Mouse (Mus musculus): ENCODE data around the gene Pcsk5. TPM values are rescaled to one million over a fixed set of nuclear protein-coding genes. Genes with fewer than 3 reads are reported as not detected.

Pcsk5 gene
- total RNA-seq, 2 experiments from 2014 or later: 1.9 to 4.0 TPM

- intact Hi-C loops (cut with DNase I): loop anchor here (10.0 kb wide), 2 partner anchors 191 to 361 kb away; no protein-coding TSS in a partner anchor
- Histone ChIP-seq H3K27ac (peak overlapping the region; percentile 89), H3K4me3 (peak overlapping the region; percentile 93)
- peak; percentile 50 for DNase-seq
- peak; percentile 41; the same call in 1 of the 2 replicates for TF ChIP-seq CTCF (IDR thresholded peaks at IDR 0.05)
Measured at GRCm38 (mm10) chr19:17835681-17836565, 1.5 kb downstream of the Pcsk5 start.

DNA sequence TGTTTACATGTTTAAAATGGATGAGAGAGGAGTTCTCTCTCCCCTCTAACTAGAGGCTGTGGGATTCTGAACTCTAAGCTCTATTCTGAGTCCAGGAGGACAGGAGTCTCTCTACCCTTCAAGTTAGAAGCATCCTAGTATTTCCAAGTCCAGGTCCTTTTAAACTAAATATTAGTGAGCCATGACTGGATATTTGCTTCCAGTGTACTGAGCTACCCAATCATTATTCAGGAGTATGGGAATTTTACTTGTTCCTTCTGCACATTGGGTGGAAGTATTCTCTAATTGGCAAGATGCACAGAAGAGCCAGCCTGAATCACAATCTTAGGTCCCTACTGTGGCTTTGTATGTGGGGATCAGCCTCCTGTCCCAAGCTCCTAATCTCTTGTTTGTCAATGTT lies 2.5 kb downstream of the Pcsk5 start:
- no peak for DNase-seq
- intact Hi-C loops (cut with DNase I): loop anchor here (10.0 kb wide), 2 partner anchors 190 to 360 kb away; no protein-coding TSS in a partner anchor
- Histone ChIP-seq H3K27ac (no peak overlapping the region), H3K4me3 (peak overlapping the region; percentile 93)
- no peak for TF ChIP-seq CTCF (IDR thresholded peaks at IDR 0.05)

DNA sequence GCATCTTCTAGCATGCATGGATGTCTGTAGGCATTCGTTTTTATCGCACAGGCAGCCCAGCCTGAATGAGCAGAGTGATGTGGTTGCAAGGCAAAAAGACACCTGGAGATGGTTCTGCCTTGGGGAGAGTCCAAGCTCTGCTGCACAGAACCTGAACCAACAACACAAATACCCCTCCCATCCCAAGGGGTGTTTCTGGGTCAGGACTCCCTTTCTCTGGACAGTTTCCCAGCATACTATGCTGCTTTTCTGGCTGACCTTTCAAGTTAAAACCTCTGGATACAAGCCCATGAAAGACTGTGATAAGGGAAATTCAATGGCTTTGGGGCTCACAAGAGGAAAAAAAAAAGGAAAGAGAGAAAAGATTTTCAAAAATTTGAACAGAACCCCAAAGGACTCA lies 6.1 kb downstream of the Pcsk5 start:
- intact Hi-C loops (cut with DNase I): loop anchor here (10.0 kb wide), 2 partner anchors 187 to 357 kb away; no protein-coding TSS in a partner anchor
- no peak overlapping the region for H3K4me3 ChIP-seq
- TF ChIP-seq CTCF (IDR thresholded peaks at IDR 0.05): no peak
- no peak overlapping the region for H3K27ac ChIP-seq
- peak; percentile 28 for DNase-seq

- DNase-seq: no peak
- H3K4me3 ChIP-seq: no peak overlapping the region
- TF ChIP-seq CTCF (IDR thresholded peaks at IDR 0.05): no peak
- no peak overlapping the region for H3K27ac ChIP-seq
- intact Hi-C loops (cut with DNase I): no loop called here
Measured at GRCm38 (mm10) chr19:17828414-17828813, 9.0 kb downstream of the Pcsk5 start.

DNA sequence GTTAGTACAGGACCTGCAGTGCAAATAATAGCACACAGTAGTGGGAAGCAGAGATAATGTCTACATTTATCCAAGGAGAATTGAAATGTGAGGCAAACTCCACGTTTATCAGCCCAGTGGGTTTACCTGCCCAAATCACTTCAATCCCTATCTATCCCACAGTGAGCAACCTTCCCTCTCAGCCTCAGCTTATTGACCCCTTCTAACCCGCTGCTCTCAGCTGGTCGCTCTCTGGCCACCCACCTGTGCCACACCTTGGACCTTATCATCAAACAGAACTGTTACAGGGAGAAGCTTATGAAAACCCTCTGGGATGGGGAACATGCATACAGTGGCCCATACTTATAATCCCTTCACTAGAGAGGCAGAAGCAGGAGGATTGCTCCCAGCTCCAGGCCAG lies 10.7 kb downstream of the Pcsk5 start:
- TF ChIP-seq CTCF (IDR thresholded peaks at IDR 0.05): no peak
- no peak for DNase-seq
- intact Hi-C loops (cut with DNase I): no loop called here
- Histone ChIP-seq H3K27ac (no peak overlapping the region), H3K4me3 (no peak overlapping the region)

GRCm38 (mm10) chr19:17820046-17820445 lies 17.4 kb downstream of the Pcsk5 start:
- TF ChIP-seq CTCF (IDR thresholded peaks at IDR 0.05): no peak
- intact Hi-C loops (cut with DNase I): no loop called here
- Histone ChIP-seq H3K4me3 (no peak overlapping the region), H3K27ac (no peak overlapping the region)
- no peak for DNase-seq

DNA sequence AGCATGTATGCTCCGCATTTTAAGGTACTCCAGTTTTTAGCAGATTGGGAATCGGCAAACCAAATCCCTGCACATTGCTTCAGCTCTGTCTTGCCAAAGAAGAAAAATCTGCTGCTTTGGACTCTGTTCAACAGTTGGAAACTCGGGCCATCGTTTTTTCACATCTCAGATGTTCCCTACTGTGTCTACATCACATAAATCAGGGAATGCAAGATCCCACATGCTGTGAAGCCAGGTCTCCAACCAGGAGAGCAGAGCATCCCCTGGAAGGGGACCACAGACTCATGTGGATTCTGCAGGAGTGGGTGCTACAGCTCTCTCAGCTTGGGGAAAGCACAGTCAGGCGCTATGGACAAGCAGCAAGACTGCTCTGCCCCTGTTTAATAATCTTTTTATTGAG lies 18.4 kb downstream of the Pcsk5 start:
- Histone ChIP-seq H3K27ac (no peak overlapping the region), H3K4me3 (no peak overlapping the region)
- intact Hi-C loops (cut with DNase I): no loop called here
- no peak for TF ChIP-seq CTCF (IDR thresholded peaks at IDR 0.05)
- DNase-seq: no peak

DNA sequence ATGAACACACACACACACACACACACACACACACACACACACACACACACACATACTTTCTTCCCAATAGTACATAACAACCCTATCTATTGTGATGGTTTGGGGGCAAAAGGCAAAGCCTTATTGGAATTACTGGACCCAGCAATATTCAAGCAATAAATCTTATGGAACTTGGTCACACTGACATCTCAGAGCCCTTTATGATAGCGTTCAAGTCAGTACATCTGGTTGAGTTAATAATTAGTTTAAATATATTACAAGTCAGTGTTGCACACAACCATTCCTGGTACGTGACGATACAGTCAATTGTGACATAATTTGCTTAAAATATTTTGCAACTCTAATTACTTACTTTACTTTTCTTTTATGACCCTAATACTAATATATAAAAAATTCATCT lies 22.4 kb downstream of the Pcsk5 start:
- intact Hi-C loops (cut with DNase I): no loop called here
- DNase-seq: no peak
- no peak for TF ChIP-seq CTCF (IDR thresholded peaks at IDR 0.05)
- no peak overlapping the region for H3K4me3 ChIP-seq
- H3K27ac ChIP-seq: no peak overlapping the region

DNA sequence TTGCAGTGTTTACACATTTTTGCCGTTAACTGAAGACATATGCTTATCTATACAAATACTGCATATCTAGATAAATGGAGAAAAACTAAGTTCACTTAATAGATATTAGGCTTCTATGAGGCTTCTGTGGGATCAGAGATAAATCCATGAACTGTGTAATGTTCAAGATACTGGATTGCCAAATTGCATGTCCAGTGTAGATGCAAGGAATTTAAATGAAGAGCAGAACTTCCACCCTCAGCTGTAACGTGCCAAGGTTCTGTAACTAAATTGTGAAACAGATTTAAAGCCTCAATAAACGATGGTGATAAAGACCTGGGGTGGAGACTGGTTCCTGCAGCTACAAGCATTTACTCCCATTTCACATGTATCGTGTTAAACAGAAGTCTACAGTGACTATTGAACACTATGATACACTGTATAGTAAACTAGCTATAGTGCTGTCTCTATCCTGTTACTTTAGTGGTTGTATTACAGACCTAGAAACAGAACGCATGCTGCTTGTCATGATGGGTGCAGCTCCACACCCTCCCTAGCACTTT lies 23.9 kb downstream of the Pcsk5 start:
- no peak overlapping the region for H3K4me3 ChIP-seq

GRCm38 (mm10) chr19:17812661-17813060 lies 24.8 kb downstream of the Pcsk5 start:
- H3K27ac ChIP-seq: no peak overlapping the region
- no peak overlapping the region for H3K4me3 ChIP-seq
- intact Hi-C loops (cut with DNase I): no loop called here
- no peak for TF ChIP-seq CTCF (IDR thresholded peaks at IDR 0.05)
- DNase-seq: no peak

More for the DNA sequence above, 23.9 kb downstream of the Pcsk5 start:
- intact Hi-C loops (cut with DNase I): no loop called here
- H3K27ac ChIP-seq: no peak overlapping the region
- TF ChIP-seq CTCF (IDR thresholded peaks at IDR 0.05): no peak
- no peak for DNase-seq

DNA sequence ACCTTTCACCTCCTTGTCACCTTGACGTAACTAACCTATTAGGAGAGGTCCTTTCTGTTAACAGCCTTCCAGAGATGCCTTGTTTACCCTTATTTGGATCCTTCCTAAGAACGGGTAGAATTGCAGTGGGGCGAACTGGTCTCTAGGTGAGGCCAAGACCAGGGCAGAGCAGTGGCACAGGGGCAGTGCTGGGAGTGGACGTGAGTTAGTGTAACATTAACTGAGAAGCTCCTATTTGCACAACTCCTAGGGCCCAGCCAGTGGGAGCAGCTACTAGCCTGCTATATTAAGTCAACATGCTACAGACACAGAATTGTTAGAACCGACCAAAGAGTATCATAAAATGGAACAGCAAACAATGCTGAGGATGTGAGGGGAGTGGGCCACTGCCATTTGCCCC lies 30.8 kb downstream of the Pcsk5 start:
- Histone ChIP-seq H3K4me3 (no peak overlapping the region), H3K27ac (no peak overlapping the region)
- TF ChIP-seq CTCF (IDR thresholded peaks at IDR 0.05): no peak
- no peak for DNase-seq
- intact Hi-C loops (cut with DNase I): no loop called here

DNA sequence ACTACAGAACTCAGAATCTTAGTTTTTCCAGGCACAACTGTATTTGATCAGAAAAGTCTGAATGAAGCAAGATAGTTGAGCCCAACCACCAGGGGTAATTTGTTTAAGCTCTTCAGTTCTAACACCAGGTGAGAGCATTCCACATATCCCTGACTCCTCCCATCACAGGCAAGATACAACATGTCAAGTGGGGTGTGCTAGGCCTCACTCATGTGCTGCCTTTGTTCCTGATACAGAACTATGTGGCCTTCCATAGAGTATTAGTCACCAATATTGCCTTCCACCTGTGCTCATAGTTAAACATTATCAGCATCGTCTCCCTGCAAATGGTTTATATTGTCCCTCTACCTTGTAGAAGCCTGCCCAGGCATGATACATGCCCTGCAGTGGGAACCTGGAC lies 36.6 kb downstream of the Pcsk5 start:
- Histone ChIP-seq H3K4me3 (no peak overlapping the region), H3K27ac (no peak overlapping the region)
- no peak for DNase-seq
- TF ChIP-seq CTCF (IDR thresholded peaks at IDR 0.05): no peak
- intact Hi-C loops (cut with DNase I): no loop called here

DNA sequence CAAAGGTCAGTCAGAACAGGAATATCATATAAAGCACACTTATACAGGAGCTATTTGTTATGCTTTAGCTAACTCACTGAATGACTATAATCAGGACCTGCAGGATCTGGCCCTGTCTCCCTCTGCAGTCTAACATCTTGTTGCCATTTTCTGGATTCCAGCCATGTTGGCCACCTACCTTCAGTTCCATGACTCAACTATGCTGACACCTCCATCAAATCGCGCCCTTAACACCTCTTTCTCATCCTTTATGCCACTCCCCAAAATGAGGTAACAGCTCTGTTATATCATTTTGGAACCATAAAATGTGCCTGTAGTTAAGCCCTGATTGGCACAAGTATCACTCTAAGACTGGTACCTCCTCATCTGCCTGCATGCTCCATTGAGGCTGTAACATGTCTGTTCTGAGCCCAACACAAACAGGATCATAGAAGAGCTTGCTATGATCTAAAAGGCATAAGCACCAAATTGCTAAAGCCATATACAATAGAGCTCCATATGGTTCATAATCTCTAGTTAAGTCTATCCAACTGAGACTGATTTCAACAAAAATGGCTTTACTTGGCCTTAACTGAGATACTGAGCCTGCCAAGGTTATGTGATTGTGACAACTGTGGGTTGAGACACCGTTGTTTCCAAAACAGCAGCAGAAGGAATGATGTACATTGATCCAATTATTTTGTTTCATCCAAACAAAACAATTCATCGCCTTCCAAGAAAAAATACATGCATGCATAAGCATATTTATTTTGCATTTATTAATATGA lies 37.8 kb downstream of the Pcsk5 start:
- intact Hi-C loops (cut with DNase I): no loop called here
- H3K4me3 ChIP-seq: no peak overlapping the region
- no peak for TF ChIP-seq CTCF (IDR thresholded peaks at IDR 0.05)
- DNase-seq: no peak
- H3K27ac ChIP-seq: no peak overlapping the region
